Mouse (Mus musculus) liver, postnatal 0 days (tissue): ENCODE results near the gene Mrps14.

ENCODE experiments used
- CTCF ChIP-seq: sonication (generic); IDR thresholded peaks from 2 replicates; pipeline ENCODE4 v1.5.1; 2016; ENCODE audit warnings: antibody characterized with exemption, low read depth
- EP300 ChIP-seq: IDR thresholded peaks from 2 replicates; pipeline ENCODE4 v1.6.1; 2016; ENCODE audit warnings: antibody characterized with exemption, low read depth, mild to moderate bottlenecking

DNA sequence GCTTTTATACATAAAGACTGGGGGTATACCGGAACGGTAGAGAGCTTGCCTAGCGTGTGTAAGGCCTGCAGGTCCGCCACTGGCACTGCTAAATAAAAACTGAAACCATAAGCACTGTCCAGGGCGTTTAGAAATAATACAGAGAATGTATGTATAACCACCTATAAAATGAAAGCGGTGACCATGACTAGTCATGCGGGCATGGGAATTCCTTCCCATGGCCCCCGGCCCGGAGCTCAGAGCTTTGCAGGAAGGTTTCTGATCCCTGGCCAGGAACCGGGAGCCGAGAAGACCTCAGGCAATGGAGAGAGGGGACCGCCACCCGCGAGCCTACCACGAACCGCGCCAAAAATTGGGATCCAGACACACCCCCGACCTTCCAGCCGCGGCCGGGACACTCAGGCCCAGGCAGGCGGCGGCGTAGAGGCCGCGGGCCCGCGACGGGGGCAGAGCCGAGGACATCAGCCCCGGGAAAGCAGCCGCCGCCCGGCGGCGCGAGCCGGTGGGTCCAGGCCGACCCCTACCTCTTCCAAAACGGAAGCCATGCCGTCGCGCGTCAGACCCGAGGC is 17.2 kb downstream of the Mrps14 start:
- TF ChIP-seq CTCF (no peak), EP300 (no peak)
